Mouse (Mus musculus) limb, embryonic 12.5 days (tissue): ENCODE measurements around the gene Lypd4. TPM values are rescaled to one million over a fixed set of nuclear protein-coding genes. Genes with fewer than 3 reads are reported as not detected.
"Not testable (repeated sequence)": the region's sequence is repeated elsewhere in the genome, so short reads cannot be mapped to it uniquely, and the experiment has no call there.

ENCODE experiments used
- ATAC-seq: fragments of 200-750 bp; cut with Nextera tagmentation; 2 replicates; pipeline ENCODE4 v1.8.0; 2017; ENCODE audit warnings: low read depth, moderate TSS enrichment; ENCODE audit not compliant: insufficient number of reproducible peaks, insufficient read depth, low FRiP score, low TSS enrichment
- H3K27ac ChIP-seq: fragments of 300-500 bp; sonication (generic); 2 replicates; pipeline ENCODE4 v1.5.1; 2016; ENCODE audit warnings: mild to moderate bottlenecking, moderate library complexity
- H3K27me3 ChIP-seq: fragments of 300-500 bp; sonication (generic); 2 replicates; pipeline ENCODE4 v1.6.1; 2016; ENCODE audit warnings: mild to moderate bottlenecking, moderate library complexity
- H3K36me3 ChIP-seq: fragments of 300-500 bp; sonication (generic); 2 replicates; pipeline ENCODE4 v1.6.1; 2016; ENCODE audit warnings: mild to moderate bottlenecking, moderate library complexity
- H3K4me1 ChIP-seq: fragments of 300-500 bp; sonication (generic); replicated peaks from 2 replicates; pipeline ENCODE4 v1.6.1; 2016
- H3K4me2 ChIP-seq: fragments of 300-500 bp; sonication (generic); 2 replicates; pipeline ENCODE4 v1.6.1; 2016; ENCODE audit warnings: mild to moderate bottlenecking, moderate library complexity
- H3K4me3 ChIP-seq: fragments of 300-500 bp; sonication (generic); replicated peaks from 2 replicates; pipeline ENCODE4 v1.5.1; 2016; ENCODE audit warnings: mild to moderate bottlenecking
- H3K9ac ChIP-seq: fragments of 300-500 bp; sonication (generic); replicated peaks from 2 replicates; pipeline ENCODE4 v1.6.1; 2016; ENCODE audit warnings: mild to moderate bottlenecking, moderate library complexity
- H3K9me3 ChIP-seq: fragments of 300-500 bp; sonication (generic); 2 replicates; pipeline ENCODE4 v1.6.1; 2016; ENCODE audit warnings: mild to moderate bottlenecking, moderate library complexity
- WGBS: fragments of 180-500 bp; shearing (Covaris S2); methylation state at CpG from one replicate; pipeline ENCODE4 v1.1.7; 2016; 5-methylcytosine and 5-hydroxymethylcytosine counted together
- polyA plus RNA-seq: library from polyadenylated mRNA; unstranded; fragments of >200 nt; fragmentation: Nextera tagmentation; extraction: Ambion mirVana; gene quantifications from 2 replicates; pipeline ENCODE4 v1.2.1, GENCODE M21; 2016

Gene Lypd4
- polyA plus RNA-seq, 1 experiment from 2014 or later: not detected

GRCm38 (mm10) chr7:24845713-24846112, 24.0 kb downstream of the Lypd4 start:
- Histone ChIP-seq H3K4me1 (0 out of 2 replicates have a peak, but pooled peaks cover 8% of the 10 kb centered on the region), H3K27me3 (no peaks in the 10 kb centered on the region), H3K27ac (no peak overlapping the region), H3K36me3 (no peaks in the 10 kb centered on the region), H3K4me3 (no peak overlapping the region), H3K9ac (no peak overlapping the region), H3K4me2 (no peak overlapping the region), H3K9me3 (no peaks in the 10 kb centered on the region)
- no peak for ATAC-seq
- WGBS: 4% methylated on average over 6 of the region's 6 CpGs

DNA sequence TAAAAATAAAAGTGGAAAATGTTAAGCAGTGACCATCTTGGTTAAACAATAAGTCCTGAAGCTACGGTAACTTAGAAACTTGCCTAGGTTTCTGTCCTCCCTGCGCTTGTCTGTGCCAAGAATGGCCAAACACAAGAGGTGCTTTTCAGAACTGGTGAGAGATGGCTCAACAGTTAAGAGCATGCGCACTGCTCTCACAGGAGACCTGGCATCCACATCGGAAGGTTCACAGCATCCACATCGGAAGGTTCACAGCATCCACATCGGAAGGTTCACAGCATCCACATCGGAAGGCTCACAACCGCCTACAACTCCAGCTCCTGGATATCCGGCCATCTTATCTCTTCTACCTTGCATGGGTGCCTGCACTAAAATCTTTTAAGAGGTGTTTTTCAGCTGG, 24.6 kb downstream of the Lypd4 start:
- Histone ChIP-seq H3K9ac (no peak overlapping the region), H3K9me3 (no peaks in the 10 kb centered on the region), H3K4me3 (no peak overlapping the region), H3K27me3 (no peaks in the 10 kb centered on the region), H3K27ac (no peak overlapping the region), H3K36me3 (no peaks in the 10 kb centered on the region), H3K4me1 (0 out of 2 replicates have a peak, but pooled peaks cover 12% of the 10 kb centered on the region), H3K4me2 (no peak overlapping the region)
- no peak for ATAC-seq
- 86% methylated on average over 9 of the region's 9 CpGs for WGBS

DNA sequence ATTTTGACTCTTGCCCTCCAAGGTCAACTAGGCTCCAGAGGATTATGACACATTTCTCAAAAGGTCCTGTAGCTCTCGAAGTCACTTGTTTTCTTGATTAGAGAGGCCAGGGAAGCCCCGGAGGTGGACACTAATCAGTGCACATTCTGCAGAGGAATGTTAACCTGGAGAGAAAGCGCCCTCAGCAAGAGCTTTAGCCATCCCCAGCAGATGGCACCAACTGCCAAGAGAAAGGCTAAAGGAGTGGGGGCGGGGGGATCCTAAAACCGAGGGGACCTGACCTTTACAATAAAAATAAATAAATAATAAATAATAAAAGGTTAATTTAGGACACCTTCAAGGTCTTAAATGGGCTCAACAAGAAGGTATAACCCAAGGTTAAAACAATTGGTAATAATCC, 25.6 kb downstream of the Lypd4 start:
- no peak overlapping the region for H3K27ac ChIP-seq
- ATAC-seq: no peak
- no peak overlapping the region for H3K4me2 ChIP-seq
- no peak overlapping the region for H3K9ac ChIP-seq
- no peaks in the 10 kb centered on the region for H3K27me3 ChIP-seq
- no peaks in the 10 kb centered on the region for H3K36me3 ChIP-seq
- 0 out of 2 replicates have a peak, but pooled peaks cover 12% of the 10 kb centered on the region for H3K4me1 ChIP-seq
- 42% methylated on average over 5 of the region's 5 CpGs for WGBS
- H3K4me3 ChIP-seq: no peak overlapping the region
- H3K9me3 ChIP-seq: no peaks in the 10 kb centered on the region

DNA sequence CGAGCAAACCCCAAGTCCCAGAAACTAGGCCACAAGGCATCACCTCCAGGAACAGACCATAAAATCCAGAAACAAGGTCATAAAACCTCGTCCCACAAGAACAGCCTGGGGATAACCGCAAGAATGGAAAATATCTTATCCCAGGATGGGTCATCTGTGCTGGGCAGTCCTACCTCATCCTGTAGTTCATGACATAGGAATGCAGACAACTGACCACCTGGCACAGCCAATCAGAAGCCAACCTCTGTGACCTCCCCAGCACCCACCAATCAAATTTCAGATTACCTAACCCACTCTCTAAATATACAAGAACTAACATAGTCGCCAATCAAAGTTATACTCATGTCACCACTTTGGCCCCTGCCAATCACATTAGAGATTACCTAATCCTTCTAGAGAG, 28.7 kb downstream of the Lypd4 start:
- H3K4me1 ChIP-seq: 0 out of 2 replicates have a peak, but pooled peaks cover 5% of the 10 kb centered on the region
- H3K27me3 ChIP-seq: no peaks in the 10 kb centered on the region
- WGBS: 54% methylated on average over 4 of the region's 4 CpGs

GRCm38 (mm10) chr7:24840331-24840730, 29.4 kb downstream of the Lypd4 start:
- no peaks in the 10 kb centered on the region for H3K9me3 ChIP-seq
- no peaks in the 10 kb centered on the region for H3K36me3 ChIP-seq
- 0 out of 2 replicates have a peak, but pooled peaks cover 5% of the 10 kb centered on the region for H3K4me1 ChIP-seq
- H3K27me3 ChIP-seq: no peaks in the 10 kb centered on the region
- no peak overlapping the region for H3K4me3 ChIP-seq
- no peak overlapping the region for H3K27ac ChIP-seq
- 56% methylated on average over 3 of the region's 3 CpGs for WGBS
- H3K4me2 ChIP-seq: no peak overlapping the region
- no peak overlapping the region for H3K9ac ChIP-seq
- no peak for ATAC-seq

More for the DNA sequence above, 28.7 kb downstream of the Lypd4 start:
- Histone ChIP-seq H3K4me2 (no peak overlapping the region), H3K4me3 (no peak overlapping the region), H3K9ac (no peak overlapping the region), H3K9me3 (no peaks in the 10 kb centered on the region), H3K36me3 (no peaks in the 10 kb centered on the region), H3K27ac (no peak overlapping the region)
- ATAC-seq: no peak

- 86% methylated on average over 8 of the region's 8 CpGs for WGBS
- Histone ChIP-seq H3K36me3 (no peaks in the 10 kb centered on the region), H3K4me3 (no peak overlapping the region), H3K9me3 (no peaks in the 10 kb centered on the region), H3K4me1 (0 out of 2 replicates have a peak, but pooled peaks cover 5% of the 10 kb centered on the region), H3K27me3 (no peaks in the 10 kb centered on the region), H3K27ac (no peak overlapping the region), H3K9ac (no peak overlapping the region), H3K4me2 (no peak overlapping the region)
- ATAC-seq: no peak
Measured at GRCm38 (mm10) chr7:24839410-24839808, 30.3 kb downstream of the Lypd4 start.

GRCm38 (mm10) chr7:24838732-24839409, 30.9 kb downstream of the Lypd4 start:
- H3K9me3 ChIP-seq, ATAC-seq, H3K4me1 ChIP-seq, H3K27me3 ChIP-seq, H3K9ac ChIP-seq, H3K36me3 ChIP-seq, H3K27ac ChIP-seq, H3K4me2 ChIP-seq, H3K4me3 ChIP-seq: not testable (repeated sequence)
- WGBS: 60% methylated on average over 13 of the region's 13 CpGs

GRCm38 (mm10) chr7:24827181-24827580, 42.6 kb downstream of the Lypd4 start:
- Histone ChIP-seq H3K4me1 (no peaks in the 10 kb centered on the region), H3K27ac (no peak overlapping the region), H3K27me3 (no peaks in the 10 kb centered on the region), H3K9ac (no peak overlapping the region), H3K36me3 (no peaks in the 10 kb centered on the region), H3K9me3 (no peaks in the 10 kb centered on the region), H3K4me3 (no peak overlapping the region), H3K4me2 (no peak overlapping the region)
- no peak for ATAC-seq
- 86% methylated on average over 4 of the region's 4 CpGs for WGBS

DNA sequence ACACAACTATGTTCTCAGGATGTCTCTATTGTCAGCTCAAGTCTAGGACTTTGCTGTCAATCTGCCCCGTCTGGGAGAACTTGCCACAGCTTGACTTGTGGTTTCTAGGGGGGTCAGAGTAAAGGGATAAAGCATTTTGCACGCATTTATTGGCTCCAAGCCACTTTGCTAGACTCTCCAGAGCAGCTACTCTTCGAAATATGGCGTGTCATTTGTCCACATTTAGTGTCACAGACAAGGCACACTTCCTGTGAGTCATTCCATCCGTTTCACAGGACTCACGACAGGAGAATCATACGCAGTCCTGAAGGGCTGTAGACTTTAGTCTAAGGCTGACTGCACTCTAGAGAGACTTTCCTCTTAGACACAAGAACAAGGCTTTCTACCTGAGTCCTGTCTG, 45.3 kb downstream of the Lypd4 start:
- no peaks in the 10 kb centered on the region for H3K4me1 ChIP-seq
- no peaks in the 10 kb centered on the region for H3K9me3 ChIP-seq
- H3K27me3 ChIP-seq: no peaks in the 10 kb centered on the region
- no peak overlapping the region for H3K4me3 ChIP-seq
- H3K9ac ChIP-seq: no peak overlapping the region
- no peaks in the 10 kb centered on the region for H3K36me3 ChIP-seq
- ATAC-seq: no peak
- no peak overlapping the region for H3K4me2 ChIP-seq
- H3K27ac ChIP-seq: no peak overlapping the region
- 75% methylated on average over 7 of the region's 7 CpGs for WGBS

DNA sequence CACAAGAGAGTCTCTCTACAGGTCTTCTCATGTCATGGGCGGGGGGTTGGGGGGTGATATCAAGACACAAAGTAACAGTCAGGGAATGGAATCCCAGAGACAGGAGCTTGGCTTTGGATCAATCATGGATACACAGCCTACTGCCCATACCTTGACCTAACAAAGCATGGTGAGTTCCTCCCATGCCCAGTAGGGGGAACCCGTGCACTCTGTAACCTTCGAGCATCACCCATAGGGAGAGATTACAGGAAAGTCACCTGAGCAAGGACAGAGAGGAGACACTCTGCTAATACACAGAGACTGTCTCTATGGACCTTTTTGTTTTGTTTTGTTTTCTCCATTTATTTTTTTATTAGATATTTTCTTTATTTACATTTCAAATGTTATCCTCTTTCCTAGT, 52.2 kb downstream of the Lypd4 start:
- Histone ChIP-seq H3K4me1 (no peaks in the 10 kb centered on the region), H3K9ac (no peak overlapping the region), H3K27me3 (no peaks in the 10 kb centered on the region), H3K4me3 (no peak overlapping the region), H3K4me2 (no peak overlapping the region), H3K27ac (no peak overlapping the region), H3K9me3 (no peaks in the 10 kb centered on the region), H3K36me3 (no peaks in the 10 kb centered on the region)
- ATAC-seq: 0 out of 2 replicates have a peak, but pooled peaks have one; percentile 63
- WGBS: under 1% methylated on average over 3 of the region's 3 CpGs
